Mouse (Mus musculus) MEL (cell line): ENCODE results near the gene C2cd2. TPM values are rescaled to one million over a fixed set of nuclear protein-coding genes. Genes with fewer than 3 reads are reported as not detected.
A peak's percentile ranks its signal among the peaks of the same experiment; 100 is the strongest.

Source experiments
- DNase-seq: peaks from one replicate; pipeline ENCODE4 v3.0.0; 2011; ENCODE audit warnings: low read depth, low spot score
- H3K27ac ChIP-seq: 2 replicates; pipeline ENCODE4 v1.5.1; 2012; ENCODE audit warnings: low read depth, mild to moderate bottlenecking, control low read depth, low read length, moderate library complexity; ENCODE audit not compliant: control insufficient read depth
- H3K27me3 ChIP-seq, 2 experiments: fragments of 150-350 bp in 1 of 2; sonication (generic) in 1 of 2; 2 replicates each; pipeline ENCODE4 v1.6.1; 2012; ENCODE audit warnings: low read length in 2 of 2, mild to moderate bottlenecking in 2 of 2, improper control_type of control experiment in 1 of 2, moderate library complexity in 1 of 2; ENCODE audit not compliant: insufficient read depth in 2 of 2, control insufficient read depth in 1 of 2
- H3K36me3 ChIP-seq, 2 experiments: 2 replicates each; pipeline ENCODE4 v1.6.1; 2012 to 2014; ENCODE audit warnings: low read length in 2 of 2, improper control_type of control experiment in 1 of 2, inconsistent platforms in 1 of 2, mild to moderate bottlenecking in 1 of 2; ENCODE audit not compliant: insufficient read depth in 2 of 2, control insufficient read depth in 1 of 2
- H3K4me1 ChIP-seq, 2 experiments: fragments of 150-350 bp in 1 of 2; sonication (generic) in 1 of 2; 2 replicates each; pipeline ENCODE4 v1.6.1; 2012; ENCODE audit warnings: low read length in 2 of 2, improper control_type of control experiment in 1 of 2, mild to moderate bottlenecking in 1 of 2; ENCODE audit not compliant: insufficient read depth in 2 of 2, control insufficient read depth in 1 of 2
- H3K4me3 ChIP-seq, 2 experiments: fragments of 150-350 bp in 1 of 2; sonication (generic) in 1 of 2; 2 replicates each; pipeline ENCODE4 v1.5.1; 2012; ENCODE audit warnings: low read depth in 2 of 2, low read length in 2 of 2, mild to moderate bottlenecking in 2 of 2, moderate library complexity in 2 of 2, control low read depth in 1 of 2, improper control_type of control experiment in 1 of 2; ENCODE audit not compliant: control insufficient read depth in 1 of 2, insufficient read depth in 1 of 2
- H3K79me2 ChIP-seq: 2 replicates; pipeline ENCODE4 v1.6.1; 2012; ENCODE audit warnings: mild to moderate bottlenecking, low read length, moderate library complexity; ENCODE audit not compliant: control insufficient read depth, poor library complexity, insufficient read depth
- H3K9ac ChIP-seq: 2 replicates; pipeline ENCODE4 v1.6.1; 2012; ENCODE audit warnings: low read depth, mild to moderate bottlenecking, control low read depth, low read length, moderate library complexity; ENCODE audit not compliant: control insufficient read depth, poor library complexity, severe bottlenecking
- H3K9me3 ChIP-seq: fragments of 150-350 bp; sonication (generic); replicated peaks from 2 replicates; pipeline ENCODE4 v1.6.1; 2012; ENCODE audit warnings: mild to moderate bottlenecking, low read length, improper control_type of control experiment, moderate library complexity; ENCODE audit not compliant: insufficient read depth
- BHLHE40 ChIP-seq: IDR thresholded peaks from 2 replicates; pipeline ENCODE4 v1.6.1; 2012; ENCODE audit warnings: low read depth, mild to moderate bottlenecking, inconsistent platforms, low read length, improper control_type of control experiment, borderline replicate concordance
- CHD1 ChIP-seq: IDR thresholded peaks from 2 replicates; pipeline ENCODE4 v1.6.1; 2012; ENCODE audit warnings: low read depth, mild to moderate bottlenecking, inconsistent platforms, low read length, improper control_type of control experiment
- E2F4 ChIP-seq: IDR thresholded peaks from 2 replicates; pipeline ENCODE4 v1.6.1; 2011; ENCODE audit warnings: low read depth, low read length, improper control_type of control experiment, borderline replicate concordance
- EP300 ChIP-seq, 2 experiments: IDR thresholded peaks; 2 replicates each; pipeline ENCODE4 v1.6.1; 2011; ENCODE audit warnings: improper control_type of control experiment in 2 of 2, low read length in 2 of 2, low read depth in 1 of 2, mild to moderate bottlenecking in 1 of 2
- ETS1 ChIP-seq: IDR thresholded peaks from 2 replicates; pipeline ENCODE4 v1.6.1; 2012; ENCODE audit warnings: low read depth, mild to moderate bottlenecking, inconsistent platforms, low read length, improper control_type of control experiment, moderate library complexity
- GABPA ChIP-seq: IDR thresholded peaks from 2 replicates; pipeline ENCODE4 v1.6.1; 2012; ENCODE audit warnings: low read depth, mild to moderate bottlenecking, inconsistent platforms, low read length, improper control_type of control experiment, moderate library complexity
- HCFC1 ChIP-seq: IDR thresholded peaks from 2 replicates; pipeline ENCODE4 v1.6.1; 2012; ENCODE audit warnings: low read depth, mild to moderate bottlenecking, inconsistent platforms, low read length, improper control_type of control experiment, moderate library complexity
- MAFK ChIP-seq: IDR thresholded peaks from 2 replicates; pipeline ENCODE4 v1.6.1; 2011; ENCODE audit warnings: low read depth, mild to moderate bottlenecking, low read length, improper control_type of control experiment, borderline replicate concordance
- MAX ChIP-seq: IDR thresholded peaks from 2 replicates; pipeline ENCODE4 v1.6.1; 2011; ENCODE audit warnings: low read length, improper control_type of control experiment
- MAZ ChIP-seq: IDR thresholded peaks from 2 replicates; pipeline ENCODE4 v1.6.1; 2012; ENCODE audit warnings: low read depth, mild to moderate bottlenecking, inconsistent platforms, low read length, improper control_type of control experiment
- MXI1 ChIP-seq: IDR thresholded peaks from 2 replicates; pipeline ENCODE4 v1.6.1; 2011; ENCODE audit warnings: mild to moderate bottlenecking, low read depth, low read length, improper control_type of control experiment
- MYC ChIP-seq: IDR thresholded peaks from 2 replicates; pipeline ENCODE4 v1.6.1; 2011; ENCODE audit warnings: low read depth, mild to moderate bottlenecking, low read length, improper control_type of control experiment, moderate library complexity
- NRF1 ChIP-seq: IDR thresholded peaks from 2 replicates; pipeline ENCODE4 v1.6.1; 2014; ENCODE audit warnings: low read depth, mild to moderate bottlenecking, inconsistent platforms, low read length, improper control_type of control experiment, moderate library complexity; ENCODE audit not compliant: poor library complexity, insufficient read depth, severe bottlenecking
- TAL1 ChIP-seq: IDR thresholded peaks from 2 replicates; pipeline ENCODE4 v1.6.1; 2012; ENCODE audit warnings: mild to moderate bottlenecking, inconsistent platforms, low read length, moderate library complexity, mixed read lengths
- TBP ChIP-seq: IDR thresholded peaks from 2 replicates; pipeline ENCODE4 v1.8.0; 2011; ENCODE audit warnings: low read depth, low read length, improper control_type of control experiment
- TCF12 ChIP-seq: IDR thresholded peaks from 2 replicates; pipeline ENCODE4 v1.6.1; 2014; ENCODE audit warnings: low read depth, mild to moderate bottlenecking, inconsistent platforms, low read length, improper control_type of control experiment, moderate library complexity
- USF2 ChIP-seq, 2 experiments: IDR thresholded peaks; 2 replicates each; pipeline ENCODE4 v1.6.1; 2011 to 2012; ENCODE audit warnings: improper control_type of control experiment in 2 of 2, low read length in 2 of 2, borderline replicate concordance in 1 of 2, inconsistent platforms in 1 of 2, low read depth in 1 of 2, mild to moderate bottlenecking in 1 of 2; ENCODE audit not compliant: insufficient read depth in 1 of 2
- ZC3H11A ChIP-seq: IDR thresholded peaks from 2 replicates; pipeline ENCODE4 v1.6.1; 2012; ENCODE audit warnings: low read depth, mild to moderate bottlenecking, inconsistent platforms, low read length, improper control_type of control experiment
- ZNF384 ChIP-seq: IDR thresholded peaks from 2 replicates; pipeline ENCODE4 v1.6.1; 2012; ENCODE audit warnings: low read depth, mild to moderate bottlenecking, inconsistent platforms, low read length, improper control_type of control experiment
- polyA plus RNA-seq, 2 experiments: library from polyadenylated mRNA; stranded (reverse) in 1 of 2; unstranded in 1 of 2; fragments of >175 nt in 1 of 2; fragments of >200 nt in 1 of 2; gene quantifications; 2 replicates each; pipeline versions ENCODE4 v1.2.1 to v1.2.4; 2012; ENCODE audit warnings: low replicate concordance in 2 of 2, low read depth in 1 of 2; ENCODE audit not compliant: insufficient read length in 2 of 2, insufficient read depth in 1 of 2, missing spikeins in 1 of 2
- total RNA-seq: library from RNA; depleted of rRNA; stranded (reverse); fragments of 300-350 nt; gene quantifications from 2 replicates; pipeline ENCODE4 v1.2.3, GENCODE M21; 2012

The C2cd2 gene
- total and polyA plus RNA-seq, 3 experiments, result 8.9 to 20.7 TPM; not detected in 1

GRCm38 (mm10) chr16:97921961-97922778 lies 40.2 kb downstream of the C2cd2 start (continued):
- peak; percentile 47 for TF ChIP-seq MAX

GRCm38 (mm10) chr16:97920621-97921020 lies 41.8 kb downstream of the C2cd2 start:
- H3K4me1 ChIP-seq, result peaks cover 18 to 29% of the 10 kb centered on the region in 2 experiments

GRCm38 (mm10) chr16:97919793-97920192 lies 42.6 kb downstream of the C2cd2 start:
- no peak overlapping the region for H3K27ac ChIP-seq
- no peaks in the 10 kb centered on the region for H3K9me3 ChIP-seq
- peaks cover 13 to 21% of the 10 kb centered on the region in 2 experiments for H3K4me1 ChIP-seq
- peaks cover 0 to 19% of the 10 kb centered on the region in 2 experiments; a peak in 2 of 4 replicates for H3K36me3 ChIP-seq
- no peak overlapping the region for H3K4me3 ChIP-seq
- TF ChIP-seq CHD1 (no peak), MYC (no peak), EP300 (IDR thresholded peaks at IDR 0.05; ENCODE audit: low read depth in 1 of 2, low read length in 2 of 2) (no peak), MAZ (no peak)
- no peak overlapping the region for H3K9ac ChIP-seq
- peaks cover 6% of the 10 kb centered on the region for H3K79me2 ChIP-seq
- DNase-seq, result no peak
- H3K27me3 ChIP-seq, result no peaks in the 10 kb centered on the region

More at GRCm38 (mm10) chr16:97920621-97921020, 41.8 kb downstream of the C2cd2 start:
- peaks cover 0 to 22% of the 10 kb centered on the region in 2 experiments; a peak in 2 of 4 replicates for H3K36me3 ChIP-seq
- no peaks in the 10 kb centered on the region for H3K9me3 ChIP-seq
- no peak overlapping the region for H3K27ac ChIP-seq
- H3K4me3 ChIP-seq, result no peak overlapping the region; a peak in 1 of 4 replicates
- no peaks in the 10 kb centered on the region for H3K27me3 ChIP-seq
- H3K79me2 ChIP-seq, result peaks cover 4% of the 10 kb centered on the region
- DNase-seq, result no peak
- no peak overlapping the region for H3K9ac ChIP-seq
- TF ChIP-seq HCFC1, result no peak
- no peak for TF ChIP-seq MXI1
- no peak for TF ChIP-seq TBP
- TF ChIP-seq ZNF384, result no peak
- TF ChIP-seq USF2 (IDR thresholded peaks at IDR 0.05; ENCODE audit: borderline replicate concordance in 1 of 2, insufficient read depth in 1 of 2, low read depth in 1 of 2, low read length in 2 of 2), result no peak
- no peak for TF ChIP-seq NRF1
- TF ChIP-seq E2F4, result no peak
- TF ChIP-seq MAFK, result no peak
- TF ChIP-seq EP300 (IDR thresholded peaks at IDR 0.05; ENCODE audit: low read depth in 1 of 2, low read length in 2 of 2), result no peak
- no peak for TF ChIP-seq ETS1
- TF ChIP-seq ZC3H11A, result no peak
- TF ChIP-seq TCF12, result no peak
- no peak for TF ChIP-seq GABPA
- TF ChIP-seq TAL1, result no peak
- TF ChIP-seq BHLHE40, result no peak
- TF ChIP-seq, all 39 proteins: peak for 0
